Mouse (Mus musculus) embryo, embryonic 11.5 days (tissue): ENCODE measurements around the gene Epb41l1.
A peak's percentile ranks its signal among the peaks of the same experiment; 100 is the strongest.
"Not testable (repeated sequence)": the region's sequence is repeated elsewhere in the genome, so short reads cannot be mapped to it uniquely, and the experiment has no call there.

Source experiments
- DNase-seq: peaks from one replicate; pipeline ENCODE4 v3.0.0-alpha.2; 2012; ENCODE audit warnings: low read depth, low spot score

The Epb41l1 gene

DNA sequence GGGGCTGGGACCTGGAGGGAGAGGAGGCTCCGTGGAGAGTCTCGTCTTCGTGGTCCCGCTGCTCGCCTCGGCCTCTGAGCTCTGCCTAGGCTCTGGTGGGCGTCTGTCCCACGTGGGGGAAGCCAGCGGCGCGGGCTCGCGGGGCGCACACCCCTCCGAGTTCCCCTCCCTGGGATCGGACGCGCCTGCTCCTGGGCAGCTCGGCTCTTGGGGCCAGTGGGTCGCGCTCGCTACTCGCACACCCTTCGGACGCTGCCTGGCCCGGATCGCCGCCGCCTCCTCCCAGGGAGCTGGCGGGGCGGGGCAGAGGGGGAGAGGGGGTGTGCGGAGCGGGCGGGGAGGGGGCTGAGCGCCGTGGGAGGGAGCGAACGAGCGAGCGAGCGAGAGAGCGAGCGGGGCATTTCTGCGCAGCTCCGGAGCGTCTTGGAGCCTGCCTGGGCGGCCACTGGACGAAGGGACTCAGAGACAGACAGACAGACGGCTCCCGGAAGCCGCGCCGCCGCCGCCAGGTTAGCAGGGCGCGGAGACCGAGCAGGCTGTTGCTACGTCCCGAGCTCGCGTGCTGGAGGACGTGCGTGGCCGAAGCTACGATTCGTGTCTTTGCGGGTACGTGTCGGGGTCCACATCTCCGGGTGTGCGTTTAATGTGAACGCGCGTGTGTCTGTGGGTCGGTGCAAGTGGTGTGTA lies at the start of gene Epb41l1:
Gene Epb41l1 (plus strand): TSS at position 216 of the 687 bp plus-strand sequence.
- no peak for DNase-seq

- DNase-seq, result no peak
Observed at GRCm38 (mm10) chr2:156376956-156377355, 43.8 kb upstream of the Epb41l1 start.

DNA sequence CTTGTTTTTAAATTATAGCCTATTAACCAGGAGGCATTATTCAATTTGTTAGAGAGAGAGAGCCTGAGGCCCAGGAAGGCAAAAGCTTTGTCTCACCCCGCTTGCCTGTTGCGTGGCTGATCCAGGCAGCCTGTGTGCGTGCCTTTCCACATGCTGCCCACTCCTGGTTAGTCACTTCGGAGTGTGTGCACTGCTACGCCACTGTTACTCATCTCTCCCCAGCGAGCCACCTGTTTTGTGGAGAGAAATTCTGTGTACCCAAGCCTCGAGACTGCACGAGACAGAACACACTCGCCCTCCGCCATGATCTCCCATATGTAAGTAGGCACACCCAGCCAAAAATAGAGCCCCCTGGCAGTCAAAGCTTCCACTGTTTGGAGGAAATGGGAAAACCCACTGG lies 40.8 kb upstream of the Epb41l1 start:
- DNase-seq, result no peak

DNA sequence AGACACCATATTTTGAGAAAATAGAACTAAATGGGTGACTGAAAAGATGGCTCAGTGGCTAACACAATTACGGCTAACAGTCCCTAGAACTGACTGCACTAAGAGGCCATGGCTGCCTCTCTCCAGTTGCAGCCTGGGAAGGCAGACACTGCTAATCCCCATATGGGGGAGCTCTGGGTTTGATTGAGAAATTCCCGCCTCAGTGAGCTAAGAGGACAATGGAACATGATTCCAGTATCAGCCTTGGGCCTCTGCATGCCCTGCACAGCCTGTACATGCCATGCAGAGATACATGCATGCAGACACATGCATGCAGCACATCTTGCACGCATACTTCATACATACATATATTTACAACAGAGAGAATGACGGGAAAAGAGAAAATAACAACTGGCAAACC lies 39.4 kb upstream of the Epb41l1 start:
- DNase-seq, result no peak

GRCm38 (mm10) chr2:156392461-156393154 lies 28.1 kb upstream of the Epb41l1 start:
- peak; percentile 68 for DNase-seq

- no peak for DNase-seq
Observed at GRCm38 (mm10) chr2:156393155-156393828, 27.4 kb upstream of the Epb41l1 start.

DNA sequence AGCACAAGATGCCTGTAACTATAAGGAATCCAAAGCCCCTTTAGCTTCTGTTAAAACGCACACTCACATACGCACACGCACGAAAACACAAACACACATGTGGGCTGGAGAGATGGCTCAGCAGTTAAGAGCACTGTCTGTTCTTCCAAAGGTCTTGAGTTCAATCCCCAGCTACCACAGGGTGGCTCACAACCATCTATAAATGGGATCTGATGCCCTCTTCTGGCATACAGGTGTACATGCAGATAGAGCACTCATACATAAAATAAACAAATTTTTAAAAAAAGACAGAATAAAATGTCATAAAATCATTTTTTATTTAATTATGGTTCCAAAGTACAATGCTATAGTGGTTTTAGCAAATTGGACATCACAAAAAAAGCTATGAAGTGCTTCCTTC lies 26.4 kb upstream of the Epb41l1 start:
- DNase-seq, result no peak

DNA sequence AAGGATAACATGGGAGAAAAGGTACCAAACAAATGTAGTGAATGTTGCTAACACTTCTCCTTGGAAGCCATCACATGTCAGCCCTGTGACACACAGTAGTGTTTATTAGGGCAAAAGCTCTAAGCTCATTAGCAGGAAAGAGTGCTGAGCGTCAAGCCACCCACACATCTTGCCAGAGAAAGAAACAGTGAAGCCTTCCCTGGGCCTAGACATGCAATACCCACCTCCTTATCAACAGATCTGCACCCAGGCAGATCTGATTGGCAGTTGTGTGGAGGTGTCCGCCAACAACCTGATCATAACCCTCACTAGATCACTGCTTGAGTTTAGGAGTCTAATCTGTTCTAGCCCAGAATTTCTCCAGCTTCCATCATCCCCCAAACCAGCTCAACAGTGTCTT lies 24.6 kb upstream of the Epb41l1 start:
- no peak for DNase-seq

- no peak for DNase-seq
Observed at GRCm38 (mm10) chr2:156397988-156398387, 22.7 kb upstream of the Epb41l1 start.

DNA sequence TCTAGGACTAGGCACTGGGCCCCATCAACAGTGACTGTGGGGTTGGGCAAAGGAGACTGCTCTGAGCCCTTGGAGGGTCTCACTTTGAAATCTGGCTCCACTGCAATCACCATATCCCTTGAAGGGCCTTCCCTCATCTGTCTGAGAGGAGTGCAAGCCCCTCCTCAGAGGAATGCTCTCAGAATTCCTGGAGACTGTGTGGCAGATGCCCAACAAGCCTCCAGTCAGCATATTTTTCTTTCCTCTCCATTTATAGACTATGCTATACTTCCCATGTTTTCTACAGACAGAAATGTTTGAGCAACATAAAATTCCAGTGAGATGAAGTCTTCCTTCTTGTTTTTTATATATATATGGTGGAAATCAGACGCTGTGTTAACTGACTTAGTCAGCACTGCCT lies 21.2 kb upstream of the Epb41l1 start:
- DNase-seq, result no peak

DNA sequence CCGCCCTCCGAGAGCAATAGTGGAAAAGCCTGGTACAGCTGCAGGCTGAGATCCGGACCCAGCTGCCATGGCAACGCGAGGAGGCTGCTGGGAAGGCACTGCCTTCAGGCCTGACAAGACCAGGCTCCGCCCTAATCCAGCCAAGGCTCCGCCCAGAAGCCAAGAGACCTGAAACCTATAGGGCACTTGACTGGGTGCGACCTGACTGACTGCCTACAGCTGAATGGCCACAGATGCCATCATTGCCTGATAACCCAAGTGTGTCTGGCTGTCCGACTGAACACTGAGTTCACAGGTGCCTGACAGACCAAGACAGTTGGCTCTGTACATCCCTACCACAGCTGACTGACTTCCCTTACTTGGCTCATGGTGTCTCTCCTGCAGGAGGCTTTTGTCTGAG lies 19.4 kb upstream of the Epb41l1 start:
- DNase-seq, result peak; percentile 68

- no peak for DNase-seq
Observed at GRCm38 (mm10) chr2:156402036-156402435, 18.7 kb upstream of the Epb41l1 start.

- DNase-seq, result no peak
Observed at GRCm38 (mm10) chr2:156406987-156407386, 13.7 kb upstream of the Epb41l1 start.

GRCm38 (mm10) chr2:156408168-156408567 lies 12.5 kb upstream of the Epb41l1 start:
- no peak for DNase-seq

GRCm38 (mm10) chr2:156411348-156411747 lies 9.4 kb upstream of the Epb41l1 start:
- DNase-seq, result not testable (repeated sequence)

DNA sequence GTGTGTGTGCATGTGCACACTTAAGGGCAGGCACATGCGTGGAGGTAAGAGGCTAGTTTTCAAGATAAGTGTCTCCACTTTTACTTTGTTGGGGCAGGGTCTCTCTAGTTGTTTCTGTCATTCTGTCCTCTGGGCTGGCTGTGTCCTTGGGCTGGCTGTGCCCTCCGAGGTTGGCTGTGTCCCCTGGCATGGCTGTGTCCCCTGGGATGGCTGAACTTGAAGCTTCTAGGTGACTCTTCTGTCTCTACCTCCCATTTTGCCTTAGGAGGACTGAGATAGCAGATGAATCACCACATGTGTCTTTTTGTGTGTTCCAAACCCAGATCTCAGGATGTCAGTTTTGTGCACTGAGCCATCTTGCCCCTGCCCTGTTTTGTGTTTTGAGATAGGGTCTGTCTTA lies 5.7 kb upstream of the Epb41l1 start:
- DNase-seq, result no peak

DNA sequence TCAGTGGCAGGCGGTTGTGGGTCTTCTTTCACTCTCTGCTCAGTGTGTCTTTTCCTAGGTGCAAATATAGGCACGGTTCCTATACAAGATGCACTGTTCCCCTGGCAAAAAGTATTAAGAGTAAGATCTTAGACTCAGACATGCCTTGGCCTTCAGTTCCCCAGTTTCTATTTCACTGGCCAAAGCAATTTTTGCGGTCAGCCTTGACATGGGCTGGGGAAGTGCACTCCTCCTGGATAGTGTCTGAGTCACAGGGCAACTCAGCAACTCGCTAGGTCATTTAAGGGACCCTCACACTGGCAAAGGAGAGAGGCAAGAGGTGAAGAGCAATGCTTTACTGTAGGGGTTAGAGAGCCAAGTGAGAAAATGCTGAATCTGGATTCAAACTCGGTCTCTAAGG lies 5.0 kb upstream of the Epb41l1 start:
- no peak for DNase-seq

DNA sequence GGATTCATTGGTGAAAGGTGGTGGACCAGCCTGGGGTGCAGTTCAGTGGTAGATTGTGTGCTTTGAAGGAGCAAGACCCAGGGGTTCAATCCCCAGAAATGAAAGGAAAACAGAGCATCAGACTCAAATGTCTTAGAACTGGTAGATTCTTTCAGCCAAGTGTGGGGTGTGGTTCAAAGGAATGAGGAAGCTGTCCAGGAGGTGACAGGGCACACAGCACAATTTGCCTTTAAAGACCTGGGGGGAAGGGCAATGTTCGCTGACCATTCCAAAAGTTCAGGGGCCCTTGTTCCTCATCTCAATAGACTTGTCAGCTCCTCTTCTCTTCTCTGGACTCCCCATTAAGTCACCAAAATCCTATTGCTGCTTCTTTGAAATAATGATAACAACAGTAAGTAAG lies 3.5 kb upstream of the Epb41l1 start:
- DNase-seq, result no peak

GRCm38 (mm10) chr2:156418467-156418866 lies 2.2 kb upstream of the Epb41l1 start:
- DNase-seq, result no peak

DNA sequence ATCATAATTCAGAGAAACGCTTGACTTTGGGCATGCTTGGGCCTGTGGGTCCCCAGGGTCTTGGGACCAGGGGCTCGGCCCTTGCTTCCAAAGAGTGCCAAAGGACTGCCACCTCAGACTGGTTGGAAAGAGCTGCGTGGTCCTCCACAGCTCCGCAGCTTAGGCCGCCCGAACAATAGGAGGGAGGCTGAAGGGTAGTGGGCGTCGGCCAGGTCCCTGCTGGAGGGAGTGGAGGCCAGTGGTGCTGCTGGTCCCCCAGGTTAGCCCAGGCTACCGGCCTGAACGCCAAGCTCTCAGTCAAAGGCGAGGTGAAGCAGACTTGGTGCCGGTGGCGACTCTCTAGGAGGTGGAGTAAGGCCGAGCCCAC lies 399 bp upstream of the Epb41l1 start:
- DNase-seq, result no peak

- DNase-seq, result no peak
Observed at GRCm38 (mm10) chr2:156421381-156422110, 837 bp downstream of the Epb41l1 start.

GRCm38 (mm10) chr2:156422631-156423030 lies 1.9 kb downstream of the Epb41l1 start:
- DNase-seq, result no peak
